Mouse (Mus musculus): ENCODE data around the gene Copz1.

- TF ChIP-seq CTCF (IDR thresholded peaks at IDR 0.05; ENCODE audit: low read depth, low read length) (peak; percentile 75), POLR2A (IDR thresholded peaks at IDR 0.05; ENCODE audit: extremely low read depth, insufficient read depth, low read length) (no peak)
Measured at GRCm38 (mm10) chr15:103284066-103284465, 11.6 kb downstream of the Copz1 start.

All from liver, adult 2 months (tissue).